Mouse (Mus musculus) liver, postnatal 0 days (tissue): ENCODE measurements at regions not wholly inside any gene's neighbourhood (a gene's known extent, or its start where the extent isn't known, plus 50 kb on each side); places are given as distances from the start of the nearest gene placed in this dataset.

Experiments
- ATAC-seq: fragments of 200-750 bp; cut with Nextera tagmentation; 2 replicates; pipeline ENCODE4 v1.8.0; 2017; ENCODE audit warnings: mild to moderate bottlenecking, moderate library complexity
- DNase-seq: peaks from one replicate; pipeline ENCODE4 v3.0.0-alpha.2; 2016
- H3K27ac ChIP-seq: fragments of 300-500 bp; sonication (generic); 2 replicates; pipeline ENCODE4 v1.5.1; 2014; ENCODE audit warnings: antibody characterized with exemption, moderate library complexity, mild to moderate bottlenecking, low read depth
- H3K27me3 ChIP-seq: fragments of 300-500 bp; sonication (generic); 2 replicates; pipeline ENCODE4 v1.6.1; 2014; ENCODE audit warnings: low read length, control low read depth, mixed read lengths; ENCODE audit not compliant: insufficient read depth
- H3K36me3 ChIP-seq: fragments of 300-500 bp; sonication (generic); replicated peaks from 2 replicates; pipeline ENCODE4 v1.6.1; 2014; ENCODE audit warnings: mild to moderate bottlenecking, control low read depth, low read length, moderate library complexity, mixed read lengths; ENCODE audit not compliant: insufficient read depth
- H3K4me1 ChIP-seq: fragments of 300-500 bp; sonication (generic); 2 replicates; pipeline ENCODE4 v1.6.1; 2014; ENCODE audit warnings: antibody characterized with exemption, mild to moderate bottlenecking, control low read depth; ENCODE audit not compliant: insufficient read depth
- H3K4me2 ChIP-seq: fragments of 300-500 bp; sonication (generic); 2 replicates; pipeline ENCODE4 v1.6.1; 2014; ENCODE audit warnings: low read depth, mild to moderate bottlenecking, low read length, moderate library complexity, mixed read lengths
- H3K4me3 ChIP-seq: fragments of 300-500 bp; sonication (generic); 2 replicates; pipeline ENCODE4 v1.5.1; 2014; ENCODE audit warnings: low read depth, low read length
- H3K9ac ChIP-seq: fragments of 300-500 bp; sonication (generic); replicated peaks from 2 replicates; pipeline ENCODE4 v1.6.1; 2014; ENCODE audit warnings: mild to moderate bottlenecking, moderate library complexity
- H3K9me3 ChIP-seq: fragments of 300-500 bp; sonication (generic); 2 replicates; pipeline ENCODE4 v1.6.1; 2016; ENCODE audit warnings: mild to moderate bottlenecking, control low read depth, low read length, mixed read lengths
- CTCF ChIP-seq: sonication (generic); IDR thresholded peaks from 2 replicates; pipeline ENCODE4 v1.5.1; 2016; ENCODE audit warnings: antibody characterized with exemption, low read depth
- EP300 ChIP-seq: IDR thresholded peaks from 2 replicates; pipeline ENCODE4 v1.6.1; 2016; ENCODE audit warnings: antibody characterized with exemption, low read depth, mild to moderate bottlenecking
- WGBS: fragments of 180-500 bp; shearing (Covaris S2); extraction: QIAGEN DNeasy Blood & Tissue Kit; methylation state at CpG from one replicate; pipeline ENCODE4 v1.1.7; 2014; ENCODE audit not compliant: insufficient replicate concordance; 5-methylcytosine and 5-hydroxymethylcytosine counted together

- no peaks in the 10 kb centered on the region for H3K9me3 ChIP-seq
- H3K4me1 ChIP-seq: no peaks in the 10 kb centered on the region
- no peak overlapping the region for H3K4me2 ChIP-seq
- no peaks in the 10 kb centered on the region for H3K27me3 ChIP-seq
- H3K27ac ChIP-seq: no peak overlapping the region
- H3K9ac ChIP-seq: no peak overlapping the region
- no peak overlapping the region for H3K4me3 ChIP-seq
- H3K36me3 ChIP-seq: no peaks in the 10 kb centered on the region
- no peak for TF ChIP-seq EP300
- no peak for TF ChIP-seq CTCF
- WGBS: 68% methylated on average over 8 of the region's 8 CpGs
- DNase-seq (no peak), ATAC-seq (no peak)
Measured at GRCm38 (mm10) chr11:63585216-63585869, 336.7 kb downstream of the Hs3st3b1 start.

- Histone ChIP-seq H3K27ac (no peak overlapping the region), H3K36me3 (no peaks in the 10 kb centered on the region), H3K9me3 (no peaks in the 10 kb centered on the region), H3K4me1 (no peaks in the 10 kb centered on the region), H3K4me3 (no peak overlapping the region), H3K4me2 (no peak overlapping the region), H3K27me3 (no peaks in the 10 kb centered on the region), H3K9ac (no peak overlapping the region)
- 58% methylated on average over 4 of the region's 4 CpGs for WGBS
- no peak for ATAC-seq
- DNase-seq: no peak
- TF ChIP-seq EP300 (no peak), CTCF (no peak)
Measured at GRCm38 (mm10) chr11:63620220-63620619, 301.9 kb downstream of the Hs3st3b1 start.

GRCm38 (mm10) chr11:63630336-63630735 lies 291.8 kb downstream of the Hs3st3b1 start:
- H3K36me3 ChIP-seq: no peaks in the 10 kb centered on the region
- no peak overlapping the region for H3K27ac ChIP-seq
- H3K4me2 ChIP-seq: no peak overlapping the region
- no peak for ATAC-seq
- H3K4me1 ChIP-seq: no peaks in the 10 kb centered on the region
- no peaks in the 10 kb centered on the region for H3K9me3 ChIP-seq
- TF ChIP-seq EP300 (no peak), CTCF (no peak)
- H3K9ac ChIP-seq: no peak overlapping the region
- 77% methylated on average over 11 of the region's 11 CpGs for WGBS
- no peaks in the 10 kb centered on the region for H3K27me3 ChIP-seq
- no peak overlapping the region for H3K4me3 ChIP-seq
- no peak for DNase-seq

- ATAC-seq: no peak
- Histone ChIP-seq H3K27me3 (no peaks in the 10 kb centered on the region), H3K9ac (no peak overlapping the region), H3K4me2 (no peak overlapping the region), H3K4me3 (no peak overlapping the region), H3K9me3 (no peaks in the 10 kb centered on the region), H3K27ac (no peak overlapping the region), H3K36me3 (no peaks in the 10 kb centered on the region), H3K4me1 (no peaks in the 10 kb centered on the region)
- TF ChIP-seq CTCF (no peak), EP300 (no peak)
- DNase-seq: no peak
- 79% methylated on average over 9 of the region's 9 CpGs for WGBS
Measured at GRCm38 (mm10) chr11:63657057-63657456, 265.0 kb downstream of the Hs3st3b1 start.

GRCm38 (mm10) chr11:63665268-63665934 lies 256.7 kb downstream of the Hs3st3b1 start:
- no peaks in the 10 kb centered on the region for H3K27me3 ChIP-seq
- H3K36me3 ChIP-seq: no peaks in the 10 kb centered on the region
- WGBS: 58% methylated on average over 12 of the region's 12 CpGs
- no peak for TF ChIP-seq EP300
- no peak for TF ChIP-seq CTCF
- H3K4me2 ChIP-seq: no peak overlapping the region
- H3K9ac ChIP-seq: no peak overlapping the region
- H3K9me3 ChIP-seq: no peaks in the 10 kb centered on the region
- DNase-seq (no peak), ATAC-seq (no peak)
- H3K4me3 ChIP-seq: no peak overlapping the region
- H3K27ac ChIP-seq: no peak overlapping the region
- H3K4me1 ChIP-seq: no peaks in the 10 kb centered on the region

GRCm38 (mm10) chr11:63670477-63670876 lies 251.6 kb downstream of the Hs3st3b1 start:
- DNase-seq (no peak), ATAC-seq (no peak)
- no peak overlapping the region for H3K4me2 ChIP-seq
- no peak for TF ChIP-seq CTCF
- no peak for TF ChIP-seq EP300
- 79% methylated on average over 4 of the region's 4 CpGs for WGBS
- H3K4me3 ChIP-seq: no peak overlapping the region
- H3K36me3 ChIP-seq: no peaks in the 10 kb centered on the region
- no peaks in the 10 kb centered on the region for H3K9me3 ChIP-seq
- H3K27ac ChIP-seq: no peak overlapping the region
- no peaks in the 10 kb centered on the region for H3K4me1 ChIP-seq
- no peaks in the 10 kb centered on the region for H3K27me3 ChIP-seq
- no peak overlapping the region for H3K9ac ChIP-seq
